Mouse (Mus musculus) heart, postnatal 0 days (tissue): ENCODE data around the gene Cyb5r1.

Experiments
- CTCF ChIP-seq: IDR thresholded peaks from 2 replicates; pipeline ENCODE4 v1.5.1; 2016; ENCODE audit warnings: antibody characterized with exemption, control low read depth, low read depth
- EP300 ChIP-seq: IDR thresholded peaks from 2 replicates; pipeline ENCODE4 v1.6.1; 2016; ENCODE audit warnings: antibody characterized with exemption, low read depth

GRCm38 (mm10) chr1:134363194-134363593 lies 42.2 kb upstream of the Cyb5r1 start:
- TF ChIP-seq CTCF = no peak
- no peak for TF ChIP-seq EP300
